Mouse (Mus musculus) stomach, postnatal 0 days (tissue): ENCODE results near the gene Plekhh1. TPM values are rescaled to one million over a fixed set of nuclear protein-coding genes. Genes with fewer than 3 reads are reported as not detected.

ENCODE experiments used
- ATAC-seq: fragments of 200-750 bp; cut with Nextera tagmentation; 2 replicates; pipeline ENCODE4 v1.8.0; 2017; ENCODE audit not compliant: low FRiP score, low TSS enrichment
- DNase-seq: peaks from one replicate; pipeline ENCODE4 v3.0.0-alpha.2; 2016; ENCODE audit warnings: low spot score
- H3K27ac ChIP-seq: fragments of 300-500 bp; sonication (generic); replicated peaks from 2 replicates; pipeline ENCODE4 v1.5.1; 2014; ENCODE audit warnings: mild to moderate bottlenecking, control low read depth
- H3K27me3 ChIP-seq: fragments of 300-500 bp; sonication (generic); 2 replicates; pipeline ENCODE4 v1.6.1; 2014; ENCODE audit warnings: low read length; ENCODE audit not compliant: control insufficient read depth, insufficient read depth
- H3K36me3 ChIP-seq: fragments of 300-500 bp; sonication (generic); 2 replicates; pipeline ENCODE4 v1.6.1; 2014; ENCODE audit warnings: low read length, mixed read lengths; ENCODE audit not compliant: control insufficient read depth, insufficient read depth
- H3K4me1 ChIP-seq: fragments of 300-500 bp; sonication (generic); replicated peaks from 2 replicates; pipeline ENCODE4 v1.6.1; 2014; ENCODE audit warnings: antibody characterized with exemption; ENCODE audit not compliant: control insufficient read depth, insufficient read depth
- H3K4me2 ChIP-seq: fragments of 300-500 bp; sonication (generic); replicated peaks from 2 replicates; pipeline ENCODE4 v1.6.1; 2014; ENCODE audit warnings: low read depth, mild to moderate bottlenecking, control low read depth, moderate library complexity
- H3K4me3 ChIP-seq: fragments of 300-500 bp; sonication (generic); 2 replicates; pipeline ENCODE4 v1.5.1; 2014; ENCODE audit warnings: low read depth, low read length, control low read depth
- H3K9ac ChIP-seq: fragments of 300-500 bp; sonication (generic); 2 replicates; pipeline ENCODE4 v1.6.1; 2014; ENCODE audit warnings: mild to moderate bottlenecking, low read length, control low read depth, mixed read lengths
- H3K9me3 ChIP-seq: fragments of 300-500 bp; sonication (generic); 2 replicates; pipeline ENCODE4 v1.6.1; 2016; ENCODE audit warnings: low read length; ENCODE audit not compliant: control insufficient read depth
- CTCF ChIP-seq: IDR thresholded peaks from 2 replicates; pipeline ENCODE4 v1.5.1; 2016; ENCODE audit warnings: antibody characterized with exemption, low read depth, mild to moderate bottlenecking, moderate library complexity
- EP300 ChIP-seq: optimal IDR thresholded peaks from 2 replicates; pipeline ENCODE3; 2016; ENCODE audit warnings: antibody characterized with exemption
- WGBS: fragments of 180-500 bp; shearing (Covaris S2); extraction: QIAGEN DNeasy Blood & Tissue Kit; methylation state at CpG from one replicate; pipeline ENCODE4 v1.1.7; 2014; 5-methylcytosine and 5-hydroxymethylcytosine counted together
- polyA plus RNA-seq: library from polyadenylated mRNA; unstranded; fragments of >200 nt; fragmentation: Nextera tagmentation; extraction: Ambion mirVana; gene quantifications from 2 replicates; pipeline ENCODE4 v1.2.1, GENCODE M21; 2015

Plekhh1 gene
- polyA plus RNA-seq, result 6.1 and 6.9 TPM in 2 replicates

DNA sequence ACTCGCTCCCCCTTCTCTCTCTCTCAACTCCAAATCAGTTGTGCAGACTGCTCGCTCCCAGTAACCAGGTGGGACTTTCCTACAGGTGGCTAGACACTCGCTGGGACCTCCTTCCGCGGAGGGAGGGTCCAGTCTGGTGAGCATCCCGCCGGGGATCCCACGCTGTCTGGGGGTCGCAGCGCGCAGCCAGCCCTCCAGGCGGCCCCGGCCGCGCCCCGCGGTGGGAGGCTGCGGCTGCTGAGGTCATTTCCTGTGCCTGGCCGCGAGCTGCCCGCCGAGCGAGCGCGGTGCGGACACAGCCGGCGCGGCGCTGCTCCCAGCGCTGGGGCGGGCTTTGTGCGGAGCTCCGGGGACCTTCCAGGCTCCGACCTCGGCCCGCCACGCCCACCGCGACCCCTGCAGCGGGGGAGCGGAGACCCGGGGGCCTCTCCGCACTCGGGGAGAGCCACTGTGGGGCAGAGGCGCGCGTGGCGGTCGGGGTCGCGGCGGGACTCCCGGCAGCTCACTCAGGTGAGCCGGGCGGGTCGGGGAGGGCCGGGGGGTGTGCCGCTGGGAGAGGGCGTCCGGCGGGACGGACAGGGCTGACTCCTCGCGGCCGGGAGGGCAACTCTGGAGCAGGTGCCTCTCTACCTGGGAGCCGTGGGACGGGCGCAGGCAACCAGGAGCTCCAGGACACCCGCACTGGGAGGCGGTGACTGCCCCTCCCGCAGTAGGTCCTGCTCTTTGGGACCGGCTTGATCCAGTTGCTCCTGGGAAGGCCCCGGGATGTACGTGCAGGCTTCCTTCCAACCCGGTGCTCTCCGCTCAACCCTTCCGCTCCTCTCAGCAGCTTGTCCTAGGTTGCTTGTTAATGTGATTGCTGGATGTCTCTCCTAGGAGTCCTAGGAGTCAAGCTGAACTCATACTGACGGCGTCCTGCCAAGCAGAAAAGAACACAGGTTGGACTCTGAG, at the start of gene Plekhh1:
Gene Plekhh1 (plus strand): TSS at position 253 of the 951 bp plus-strand sequence.
- peak; percentile 80 for DNase-seq
- Histone ChIP-seq H3K27ac (peak within 1 kb of the TSS; percentile 90), H3K4me1 (no peaks in the 10 kb centered on the region), H3K4me2 (peak within 1 kb of the TSS; percentile 98), H3K4me3 (peak within 1 kb of the TSS; percentile 74), H3K9ac (peak within 1 kb of the TSS; percentile 85), H3K27me3 (no peaks in the 10 kb centered on the region), H3K9me3 (no peaks in the 10 kb centered on the region), H3K36me3 (no peaks in the 10 kb centered on the region)
- TF ChIP-seq CTCF (0 out of 2 replicates have a peak, but pooled peaks have one; percentile 1), EP300 (no peak)
- under 1% methylated on average over 57 of the region's 80 CpGs for WGBS
- ATAC-seq, result peak; percentile 90

DNA sequence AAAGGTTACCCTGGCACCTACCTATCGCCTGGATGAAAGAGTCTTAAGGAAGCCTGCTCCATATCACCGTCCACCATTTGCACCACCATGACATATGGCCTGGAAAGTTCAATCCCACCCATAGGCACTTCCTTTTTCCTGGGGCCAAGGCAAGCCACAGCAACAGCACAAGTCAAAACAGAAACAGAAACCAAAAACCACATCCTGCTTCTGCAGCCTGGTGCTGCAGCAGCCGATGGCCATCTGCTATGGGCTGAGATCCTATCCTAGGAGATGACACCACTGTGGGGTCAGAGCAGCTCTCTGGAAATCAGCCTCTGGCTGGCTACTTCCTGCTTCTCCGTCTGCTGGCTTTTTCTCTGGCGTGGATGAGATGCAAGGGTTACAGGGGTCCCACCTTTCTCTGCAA, 48.3 kb upstream of the Plekhh1 start:
- WGBS, result 68% methylated on average over 5 of the region's 5 CpGs
- no peak for DNase-seq
- peak overlapping the region; percentile 45; the same call in 1 of the 2 replicates for H3K27ac ChIP-seq
- no peak overlapping the region for H3K4me2 ChIP-seq
- H3K36me3 ChIP-seq, result no peaks in the 10 kb centered on the region
- no peak overlapping the region for H3K9ac ChIP-seq
- H3K27me3 ChIP-seq, result no peaks in the 10 kb centered on the region
- TF ChIP-seq EP300, result no peak
- H3K9me3 ChIP-seq, result no peaks in the 10 kb centered on the region
- H3K4me3 ChIP-seq, result no peak overlapping the region; the same call in 1 of the 2 replicates
- ATAC-seq, result peak; percentile 43; the same call in 1 of the 2 replicates
- H3K4me1 ChIP-seq, result no peaks in the 10 kb centered on the region

DNA sequence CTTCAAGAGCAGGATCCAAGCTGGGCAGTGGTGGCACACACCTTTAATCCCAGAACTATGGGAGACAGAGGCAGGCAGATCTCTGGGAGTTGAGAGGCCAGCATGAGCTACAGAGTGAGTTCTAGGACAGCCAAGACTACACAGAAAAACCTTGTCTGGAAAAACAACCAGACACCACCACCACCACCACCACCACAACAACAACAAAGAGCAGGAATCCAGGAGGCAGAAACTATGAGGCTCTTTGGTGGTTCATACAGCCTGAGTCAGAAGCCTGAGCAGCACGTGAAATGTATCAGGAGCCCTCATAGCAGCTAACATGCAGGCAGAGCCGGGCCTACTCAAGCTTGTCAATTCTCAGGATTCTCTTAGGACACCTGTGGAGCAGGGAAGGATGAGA, 47.8 kb upstream of the Plekhh1 start:
- H3K4me3 ChIP-seq, result no peak overlapping the region
- H3K4me2 ChIP-seq, result no peak overlapping the region
- ATAC-seq (no peak), DNase-seq (no peak)
- H3K9ac ChIP-seq, result no peak overlapping the region
- H3K9me3 ChIP-seq, result no peaks in the 10 kb centered on the region
- WGBS, result 75% methylated on average over 2 of the region's 2 CpGs
- H3K4me1 ChIP-seq, result no peaks in the 10 kb centered on the region
- H3K36me3 ChIP-seq, result no peaks in the 10 kb centered on the region
- peak overlapping the region; percentile 45; the same call in 1 of the 2 replicates for H3K27ac ChIP-seq
- TF ChIP-seq CTCF, result no peak
- TF ChIP-seq EP300, result no peak
- no peaks in the 10 kb centered on the region for H3K27me3 ChIP-seq

DNA sequence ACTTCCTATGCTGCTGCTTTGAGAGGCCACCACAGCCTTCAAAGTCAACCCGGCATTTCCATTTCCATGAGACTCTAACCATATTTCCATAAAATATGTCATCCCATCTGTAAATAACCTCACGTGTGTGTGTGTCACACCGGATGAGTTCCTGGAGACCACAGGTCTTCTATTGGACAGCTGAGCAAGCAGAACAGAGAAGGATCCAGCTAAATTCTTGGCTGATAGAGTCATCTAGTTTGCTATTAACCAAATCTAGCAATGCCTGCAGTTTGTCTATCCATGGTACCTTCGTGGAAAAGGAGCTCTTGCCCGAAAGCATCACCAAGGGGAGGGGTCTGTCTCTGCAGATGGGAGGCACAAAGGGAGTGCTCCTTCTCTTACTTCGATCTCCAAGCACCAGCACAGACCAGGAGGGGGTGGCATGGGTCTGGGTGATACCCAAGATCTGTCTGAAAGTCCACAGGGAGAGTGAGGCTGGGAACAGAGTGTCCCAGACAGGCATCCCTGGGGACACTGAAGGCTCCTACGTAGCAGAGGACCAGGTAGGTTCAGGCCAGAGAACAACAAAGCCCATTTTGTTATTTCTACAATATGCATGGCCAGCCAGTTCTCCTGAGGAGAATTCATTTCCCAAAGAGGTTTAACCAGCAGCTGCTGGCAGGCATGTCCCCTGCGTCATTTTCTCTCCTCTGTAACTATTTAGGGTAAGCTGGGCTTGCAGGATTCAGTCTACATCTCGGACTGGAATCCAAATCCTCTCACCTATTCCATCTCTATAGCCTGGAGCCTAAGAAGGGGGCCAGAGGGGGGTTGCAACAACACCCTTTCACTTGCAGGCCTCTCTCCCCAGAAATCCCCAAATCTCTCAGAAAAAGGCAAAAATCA, 46.8 kb upstream of the Plekhh1 start:
- TF ChIP-seq EP300 (no peak), CTCF (0 out of 2 replicates have a peak, but pooled peaks have one; percentile 16)
- Histone ChIP-seq H3K9ac (no peak overlapping the region), H3K36me3 (no peaks in the 10 kb centered on the region), H3K4me2 (no peak overlapping the region), H3K4me1 (no peaks in the 10 kb centered on the region), H3K27me3 (no peaks in the 10 kb centered on the region), H3K4me3 (no peak overlapping the region), H3K9me3 (no peaks in the 10 kb centered on the region), H3K27ac (no peak overlapping the region)
- DNase-seq, result no peak
- ATAC-seq, result 0 out of 2 replicates have a peak, but pooled peaks have one; percentile 16
- 45% methylated on average over 9 of the region's 9 CpGs for WGBS

DNA sequence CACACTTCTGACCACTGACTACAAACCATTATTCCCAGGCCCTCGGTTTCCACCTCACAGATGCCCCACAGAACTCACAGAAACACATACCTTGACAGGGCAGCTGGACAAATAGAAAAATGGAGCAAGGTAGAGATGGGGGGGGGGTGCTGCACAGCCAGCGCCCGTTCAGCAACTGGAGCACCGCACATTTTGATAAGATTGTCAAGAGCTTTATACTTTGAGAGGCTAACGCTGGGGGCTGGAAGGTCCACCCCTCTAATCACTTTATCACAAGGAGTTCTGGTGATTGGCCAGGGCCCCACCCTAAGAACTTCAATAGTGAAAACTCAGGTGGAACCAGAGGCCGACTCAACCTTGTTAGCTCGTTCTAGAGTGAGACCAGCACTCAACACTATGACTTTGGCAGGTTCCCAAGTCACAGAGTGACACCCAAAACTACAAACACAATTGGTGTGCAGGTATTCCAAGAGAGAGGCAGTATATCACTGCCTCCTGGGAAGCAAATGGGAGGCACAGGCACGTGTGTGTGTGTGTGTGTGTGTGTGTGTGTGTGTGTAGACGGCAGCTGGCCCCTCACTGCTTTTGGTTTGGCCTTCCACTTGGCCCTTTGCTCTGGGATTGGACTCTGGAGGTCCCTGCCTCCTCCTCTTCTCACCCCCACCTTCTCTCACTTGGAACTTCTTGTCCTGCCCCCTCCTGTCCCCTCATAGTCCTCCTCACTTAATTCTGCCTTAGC, 45.5 kb upstream of the Plekhh1 start:
- no peak for TF ChIP-seq EP300
- no peak for TF ChIP-seq CTCF
- H3K27ac ChIP-seq, result 0 out of 2 replicates have a peak overlapping the region, but pooled peaks have one; percentile 49
- ATAC-seq, result peak; percentile 69
- H3K36me3 ChIP-seq, result no peaks in the 10 kb centered on the region
- H3K9ac ChIP-seq, result no peak overlapping the region
- H3K4me3 ChIP-seq, result no peak overlapping the region
- no peaks in the 10 kb centered on the region for H3K9me3 ChIP-seq
- no peaks in the 10 kb centered on the region for H3K27me3 ChIP-seq
- 44% methylated on average over 9 of the region's 9 CpGs for WGBS
- H3K4me2 ChIP-seq, result no peak overlapping the region
- DNase-seq, result peak; percentile 74
- H3K4me1 ChIP-seq, result no peaks in the 10 kb centered on the region
